Mouse (Mus musculus) cerebellum, adult 18-20 months (tissue): Measurements from ENCODE around the gene St6galnac3.
A peak's percentile ranks its signal among the peaks of the same experiment; 100 is the strongest.
"Not testable (repeated sequence)": the region's sequence is repeated elsewhere in the genome, so short reads cannot be mapped to it uniquely, and the experiment has no call there.

ENCODE experiments used
- DNase-seq, 2 experiments: peaks; one replicate each; pipeline ENCODE4 v3.0.0; 2021

St6galnac3 gene

DNA sequence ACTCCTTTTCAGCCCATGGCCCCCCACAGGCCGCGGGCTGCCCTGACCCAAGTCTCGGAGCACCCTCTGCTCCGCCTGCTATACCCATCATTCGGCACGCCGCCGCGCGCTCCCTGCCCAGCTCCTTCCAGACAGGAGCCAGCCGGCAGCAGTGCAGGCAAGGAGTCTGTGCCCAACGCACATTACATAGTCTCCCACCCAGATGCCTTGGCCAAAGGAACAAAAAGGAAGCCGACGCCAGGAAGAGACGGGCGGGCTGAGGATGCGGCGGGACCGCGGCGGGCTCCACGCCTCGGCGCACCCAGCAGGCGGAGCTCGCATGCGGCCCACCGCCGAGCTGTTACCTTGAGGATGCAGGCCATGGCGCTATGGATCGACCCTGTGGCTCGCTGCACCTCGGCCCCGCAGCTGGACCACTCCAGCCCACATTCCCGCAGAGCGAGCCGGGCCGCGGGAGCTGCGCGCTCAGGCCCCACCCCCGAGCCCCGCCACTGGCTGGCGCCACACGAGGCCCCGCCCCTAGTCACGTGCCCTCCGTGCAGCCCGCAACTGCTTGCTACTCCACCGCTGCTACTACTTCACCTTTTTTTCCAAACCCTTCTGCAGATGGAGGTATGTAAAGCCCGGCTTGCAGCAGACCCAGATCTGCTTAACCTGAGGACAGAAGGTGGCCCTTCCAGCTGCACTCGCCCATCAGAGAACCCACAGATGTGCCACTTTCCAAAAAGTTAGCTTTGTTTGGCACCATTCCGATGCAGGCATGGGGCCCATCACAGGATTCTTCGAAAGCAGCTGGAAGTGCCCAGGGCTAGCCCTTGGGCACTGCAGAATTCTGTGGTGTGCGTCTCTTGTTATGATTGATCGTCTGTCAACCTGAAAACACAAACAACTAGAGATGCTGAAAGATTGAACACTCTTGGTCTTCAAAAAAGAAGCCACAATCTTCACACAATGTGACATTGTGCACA lies at the start of gene St6galnac3:
TSS of gene St6galnac3 (minus strand) at position 474 of the 968 bp plus-strand sequence.
- peak; percentile 81 for DNase-seq

GRCm38 (mm10) chr3:153774568-153774967 lies 49.6 kb upstream of the St6galnac3 start:
- no peak for DNase-seq

DNA sequence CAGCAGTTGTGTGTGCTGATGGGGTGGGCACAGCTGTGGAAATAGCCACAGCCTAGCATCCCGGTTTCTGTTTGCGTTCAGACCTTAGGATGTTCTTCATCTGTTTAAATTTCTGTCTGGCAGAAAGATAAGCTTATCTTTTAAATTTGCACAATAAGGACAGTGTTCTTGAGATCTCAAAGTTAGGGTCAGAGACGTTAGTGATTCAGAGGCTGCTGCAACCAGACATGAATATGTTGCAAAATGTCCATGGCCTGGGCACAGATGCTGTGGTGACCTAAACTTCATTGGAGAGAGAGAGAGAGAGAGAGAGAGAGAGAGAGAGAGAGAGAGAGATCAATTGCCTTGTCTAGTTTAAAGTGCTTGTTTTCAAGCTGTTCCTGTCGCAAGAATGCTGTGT lies 46.5 kb upstream of the St6galnac3 start:
- no peak for DNase-seq

- DNase-seq, result no peak
Observed at GRCm38 (mm10) chr3:153770573-153770972, 45.6 kb upstream of the St6galnac3 start.

- no peak for DNase-seq
Observed at GRCm38 (mm10) chr3:153769220-153769619, 44.2 kb upstream of the St6galnac3 start.

DNA sequence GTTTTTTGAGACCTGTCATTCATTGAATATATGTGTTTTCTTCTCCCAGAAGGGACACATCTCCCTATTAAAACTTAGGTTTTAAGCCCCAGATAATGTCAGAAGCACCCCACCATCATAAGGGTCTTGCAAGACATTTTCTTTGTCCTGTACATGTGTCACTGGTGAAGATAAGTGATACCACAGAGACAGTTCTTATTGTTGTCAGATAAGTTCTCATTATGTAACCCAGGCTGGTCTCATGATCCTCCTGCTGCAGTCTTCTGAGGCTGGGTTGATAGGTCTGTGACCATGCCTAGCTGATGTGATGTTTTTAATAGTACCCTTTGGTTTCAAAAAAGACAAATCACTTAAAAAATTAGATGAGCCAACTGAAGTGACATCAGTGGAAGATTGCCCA lies 40.2 kb upstream of the St6galnac3 start:
- no peak for DNase-seq

DNA sequence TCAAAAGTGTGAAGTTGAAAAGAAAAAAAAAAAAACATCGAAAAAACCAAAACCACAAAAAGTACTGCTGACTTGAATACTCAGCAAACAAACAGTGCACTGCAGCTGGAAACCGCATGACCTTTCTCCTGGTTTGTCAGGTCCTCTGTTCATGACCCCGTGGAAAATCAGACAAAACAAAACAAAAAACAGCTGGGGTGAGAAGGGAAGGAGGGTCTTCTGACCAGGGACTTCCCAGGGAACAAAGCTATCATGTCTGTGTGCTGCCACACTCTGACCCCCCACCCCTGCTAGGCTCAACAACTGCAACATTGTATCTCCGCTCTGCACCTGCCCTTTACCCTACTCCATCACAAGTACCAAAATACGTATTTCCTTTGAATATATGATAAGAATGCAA lies 39.8 kb upstream of the St6galnac3 start:
- DNase-seq, result no peak

DNA sequence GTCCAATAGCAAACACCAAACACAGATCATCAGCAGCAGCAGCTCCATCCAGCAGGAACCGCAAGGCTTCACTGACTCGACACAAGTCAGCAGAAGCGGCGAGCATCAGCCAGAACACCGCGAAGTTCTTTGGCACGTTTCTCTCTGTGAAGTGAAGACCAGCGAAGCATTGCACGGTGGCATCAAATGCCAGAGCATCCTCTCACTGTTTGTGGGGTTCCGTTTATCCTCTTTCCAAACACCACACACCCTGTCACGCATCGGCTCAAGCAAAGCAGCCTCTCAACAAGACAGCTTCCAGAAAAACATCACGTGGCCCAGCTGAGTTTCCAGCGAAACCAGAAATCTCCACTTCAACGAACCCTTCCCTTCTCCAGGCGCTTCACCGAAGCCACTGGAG lies 36.2 kb upstream of the St6galnac3 start:
- no peak for DNase-seq

GRCm38 (mm10) chr3:153759269-153759668 lies 34.3 kb upstream of the St6galnac3 start:
- no peak for DNase-seq

- no peak for DNase-seq
Observed at GRCm38 (mm10) chr3:153756500-153756996, 31.6 kb upstream of the St6galnac3 start.

DNA sequence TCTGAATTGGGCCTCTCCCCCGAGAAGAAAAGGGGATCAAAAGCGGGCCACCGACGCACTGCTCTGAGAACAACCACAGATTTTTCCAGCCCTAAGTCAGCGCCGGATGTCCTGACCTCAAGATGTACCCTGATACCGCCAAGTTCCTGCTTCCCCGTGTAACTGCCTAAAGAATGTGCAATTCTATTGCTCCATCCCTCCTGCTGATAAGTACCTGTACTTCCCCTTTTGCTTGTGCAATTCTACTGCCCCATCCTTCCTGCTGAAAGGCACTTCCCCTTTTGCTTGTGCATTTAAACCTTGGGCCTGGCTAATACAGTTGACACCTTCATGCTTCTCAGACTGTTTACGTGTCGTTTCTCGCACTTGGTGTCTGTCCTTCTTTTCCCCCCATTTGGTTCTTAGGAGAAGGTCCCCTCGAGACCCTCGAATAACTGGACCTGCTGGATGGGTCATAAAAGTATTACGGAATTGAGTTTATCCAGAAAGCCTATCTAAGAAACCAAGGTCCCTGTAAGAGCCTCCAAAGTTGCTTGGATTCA lies 30.9 kb upstream of the St6galnac3 start:
- not testable (repeated sequence) for DNase-seq

DNA sequence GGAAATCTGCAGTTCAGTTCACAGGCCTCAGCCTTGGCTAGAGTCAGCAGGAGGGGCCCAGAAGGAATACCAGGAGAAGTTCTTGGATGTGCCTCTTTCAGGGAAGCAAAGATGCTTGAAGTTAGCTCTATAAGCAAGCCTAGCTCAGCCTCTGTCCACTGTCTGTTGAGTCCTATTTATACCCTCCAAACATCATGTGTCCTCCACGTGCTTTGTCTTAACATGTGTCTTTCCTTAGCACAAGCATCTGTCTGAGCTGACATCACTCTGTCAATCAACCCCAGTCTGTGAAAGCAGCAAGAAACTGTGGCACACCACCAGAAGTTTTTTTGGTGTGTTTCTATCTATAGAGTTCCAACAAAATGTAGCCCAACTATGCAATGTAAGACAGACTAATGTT lies 26.5 kb upstream of the St6galnac3 start:
- DNase-seq, result no peak

DNA sequence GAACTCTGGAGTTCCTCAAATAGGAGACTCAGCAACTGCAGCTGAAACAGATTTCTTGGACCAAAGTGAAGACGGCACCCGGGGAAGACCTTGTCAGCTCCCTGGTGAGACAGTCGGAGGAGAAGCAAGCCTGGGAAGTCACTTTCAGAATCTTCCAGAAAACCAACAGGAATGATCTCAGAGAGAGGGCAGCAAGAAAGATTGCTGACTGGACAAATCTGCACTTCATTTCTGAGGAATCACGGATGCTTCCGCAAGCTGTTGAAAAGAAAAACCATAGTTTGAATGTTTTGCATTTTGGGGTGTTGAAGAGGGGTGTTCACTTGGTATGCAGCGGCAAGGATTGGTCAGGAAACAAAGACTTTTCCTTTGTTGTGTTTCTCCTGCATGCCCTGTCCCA lies 24.4 kb upstream of the St6galnac3 start:
- no peak for DNase-seq

GRCm38 (mm10) chr3:153748293-153748692 lies 23.3 kb upstream of the St6galnac3 start:
- no peak for DNase-seq

DNA sequence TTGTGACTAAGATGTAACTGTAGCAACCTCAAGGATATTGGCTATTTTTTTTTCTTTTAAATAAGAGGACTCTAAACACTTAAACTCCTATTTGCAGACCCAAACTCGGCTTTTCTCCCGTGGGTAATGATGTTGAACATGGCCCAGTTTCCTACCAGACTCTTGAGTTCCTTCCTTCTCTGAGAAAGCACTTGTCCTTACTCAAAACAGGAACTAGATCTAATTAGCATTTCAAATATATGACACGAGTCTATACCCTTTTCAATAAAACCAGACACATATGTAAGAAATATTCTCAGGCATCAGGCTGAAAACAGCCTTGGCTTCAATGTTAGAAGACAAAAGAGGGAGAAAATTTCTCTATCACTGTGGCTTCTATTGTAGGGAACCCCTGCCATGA lies 20.1 kb upstream of the St6galnac3 start:
- DNase-seq, result no peak

- no peak for DNase-seq
Observed at GRCm38 (mm10) chr3:153744447-153744846, 19.5 kb upstream of the St6galnac3 start.

- DNase-seq, result no peak
Observed at GRCm38 (mm10) chr3:153741800-153742199, 16.8 kb upstream of the St6galnac3 start.

- no peak for DNase-seq
Observed at GRCm38 (mm10) chr3:153739351-153739750, 14.4 kb upstream of the St6galnac3 start.

DNA sequence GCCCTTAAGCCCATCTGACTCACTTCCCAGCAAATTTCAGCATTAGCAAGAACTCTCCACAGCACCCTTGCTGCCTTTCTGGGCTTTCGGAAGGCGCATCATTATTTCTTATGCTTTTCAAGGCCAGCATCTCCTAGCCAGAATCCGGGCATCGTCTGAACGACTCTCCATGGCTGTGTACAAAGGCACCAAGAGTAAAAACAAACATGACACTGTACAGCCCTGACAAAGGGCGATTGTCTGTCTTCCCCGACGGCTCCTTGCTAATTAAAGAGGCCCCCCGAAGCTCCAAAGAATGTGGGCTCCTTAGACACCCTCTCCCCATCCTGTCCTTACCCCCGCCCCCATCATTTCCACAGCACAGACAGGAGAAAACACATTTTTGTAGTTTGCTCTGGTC lies 13.4 kb upstream of the St6galnac3 start:
- no peak for DNase-seq

DNA sequence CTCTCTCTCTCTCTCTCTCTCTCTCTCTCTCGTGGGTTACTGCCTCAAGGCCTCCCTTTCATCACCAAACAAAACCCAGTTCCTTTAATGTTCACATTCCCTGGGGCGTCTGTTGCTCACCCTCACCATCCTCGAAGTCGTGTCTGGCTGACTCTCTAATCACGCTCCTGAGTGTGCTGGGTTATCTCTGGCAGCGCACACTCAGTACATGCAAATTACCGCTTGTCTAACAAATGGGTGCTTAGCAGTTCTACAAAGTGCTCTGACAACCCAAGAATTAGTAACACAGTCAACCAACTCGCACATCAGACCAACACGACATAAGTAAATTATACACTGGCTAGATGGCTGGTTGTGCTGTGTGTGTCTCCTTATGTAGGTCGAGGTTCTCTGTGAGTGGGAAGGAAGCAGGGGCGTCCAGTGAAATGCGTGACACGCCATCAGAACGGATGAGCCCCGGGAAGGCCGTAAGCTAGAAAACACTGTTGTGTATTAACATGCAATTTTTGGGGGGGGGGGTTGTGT lies 11.8 kb upstream of the St6galnac3 start:
- DNase-seq, result no peak

DNA sequence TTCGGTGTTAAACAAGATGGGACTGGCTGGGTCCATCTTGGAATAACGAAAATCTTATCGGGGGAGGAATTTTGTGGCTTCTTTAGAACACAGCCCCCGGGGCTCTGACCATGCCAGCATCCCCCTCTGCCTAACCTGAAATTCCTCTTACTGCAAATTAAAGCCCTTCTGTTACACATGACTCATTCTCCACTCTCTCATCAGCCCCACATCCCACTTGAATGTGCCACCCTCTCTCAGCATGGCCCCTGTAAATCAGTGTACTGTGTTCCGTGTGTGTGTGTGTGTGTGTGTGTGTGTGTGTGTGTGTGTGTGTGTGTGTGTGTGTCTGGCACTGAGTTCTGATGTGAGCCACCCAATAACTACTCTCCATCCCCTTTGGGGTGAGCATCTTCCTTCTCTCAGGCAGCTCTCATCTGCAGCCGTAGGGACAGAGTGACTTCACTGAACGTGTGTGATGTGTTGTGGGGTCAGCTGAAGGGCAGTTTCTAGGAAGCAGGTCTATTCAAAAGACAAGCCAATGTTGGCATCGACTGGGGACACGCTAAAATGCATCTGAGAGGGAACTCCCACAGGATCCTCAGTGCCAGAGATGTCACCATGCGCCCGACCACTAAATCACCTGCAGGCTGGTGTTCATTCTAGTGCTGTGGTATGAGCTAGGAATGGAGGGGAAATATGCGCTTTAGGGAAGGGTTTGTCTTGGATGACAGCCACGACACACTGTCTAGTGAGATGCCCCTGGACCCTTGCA lies 11.0 kb upstream of the St6galnac3 start:
- no peak for DNase-seq

- no peak for DNase-seq
Observed at GRCm38 (mm10) chr3:153734741-153735140, 9.8 kb upstream of the St6galnac3 start.
